Mouse (Mus musculus) neutrophil, adult 65 days (primary cell): ENCODE results near the gene Syncrip. TPM values are rescaled to one million over a fixed set of nuclear protein-coding genes. Genes with fewer than 3 reads are reported as not detected.

Experiments
- total RNA-seq: library from RNA; stranded (reverse); gene quantifications from 2 replicates; pipeline ENCODE4 v1.2.4, GENCODE M21; 2023

The Syncrip gene
- total RNA-seq, result 46.2 and 55.8 TPM in 2 replicates

DNA sequence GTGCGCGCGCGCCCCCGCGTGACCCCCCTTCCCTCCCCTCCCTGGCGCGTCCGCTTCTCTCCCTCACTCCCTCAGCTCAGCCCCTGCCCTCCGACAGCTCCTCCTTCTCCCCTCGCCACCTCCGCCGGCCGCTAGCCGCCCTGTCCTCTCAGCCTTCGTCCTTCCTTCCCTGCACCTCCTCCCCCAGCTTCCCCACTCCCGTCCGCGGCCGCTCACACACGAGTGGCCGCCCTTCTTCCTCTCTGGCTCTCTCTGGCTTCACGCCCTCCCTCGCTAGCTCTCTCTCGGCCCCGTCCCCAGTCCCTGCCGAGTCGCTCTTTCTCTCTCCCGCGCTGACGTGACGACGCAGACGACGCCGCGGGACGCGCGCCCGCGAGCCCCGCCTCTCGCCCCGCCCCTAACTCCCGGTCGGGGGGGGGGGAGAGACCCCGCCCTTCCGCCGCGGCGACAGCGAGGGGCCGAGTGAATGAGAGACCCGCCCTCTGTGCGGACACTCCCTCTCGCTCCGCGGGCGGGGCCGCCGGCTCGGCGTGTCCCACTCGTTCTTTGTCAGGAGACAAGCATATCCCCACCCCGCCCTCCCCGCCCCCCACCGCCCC, at the start of gene Syncrip:
TSS of gene Syncrip (minus strand) at position 345 of the 599 bp plus-strand sequence.

DNA sequence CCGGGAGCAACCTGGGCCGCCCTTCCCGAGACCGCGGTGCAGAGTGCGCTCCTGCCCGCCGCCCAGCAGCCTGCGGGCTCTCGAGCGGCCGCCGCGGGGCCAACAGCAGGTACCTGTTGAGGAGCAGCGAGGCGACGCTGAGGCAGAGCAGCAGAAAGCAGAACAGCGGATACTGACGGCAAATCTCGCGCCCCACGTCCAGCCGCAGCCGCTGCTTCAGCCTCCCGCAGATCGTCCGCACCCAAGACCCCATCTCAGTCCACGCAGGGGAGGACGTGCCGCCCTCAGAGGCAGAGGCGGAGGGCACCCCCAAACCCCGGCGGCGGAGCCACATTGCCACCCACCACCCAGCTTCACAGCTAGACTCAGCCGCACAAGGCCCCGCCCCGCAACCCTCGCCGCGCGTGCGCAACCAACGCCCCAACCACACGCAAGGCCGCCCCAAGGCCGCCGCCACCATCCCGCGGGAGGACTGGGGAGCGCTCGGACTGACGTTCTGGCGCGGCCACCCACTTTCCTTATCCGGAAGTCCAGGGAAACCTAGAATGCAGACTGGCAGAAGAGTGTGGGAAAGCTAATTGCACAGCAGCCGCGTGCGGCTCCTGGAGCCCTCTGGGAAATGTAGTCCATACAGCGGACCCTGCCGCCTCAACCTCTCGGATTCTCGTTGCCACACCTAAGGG, 43.7 kb downstream of the Syncrip start, which contains the start of gene Snx14:
TSS of gene Snx14 (minus strand) at position 404 of the 683 bp plus-strand sequence.

Other genes starting within 250 kb of the Syncrip start
- gene Nt5e, start 155.4 kb downstream of the Syncrip start, total RNA-seq, result 96.1 and 132 TPM in 2 replicates
- gene Snx14, start 43.6 kb downstream of the Syncrip start, total RNA-seq, result 15.8 and 17.7 TPM in 2 replicates
- gene Gm20537, start 26.0 kb downstream of the Syncrip start, total RNA-seq, result not detected in 2 replicates
- 8.1 and 11.3 TPM in 2 replicates for gene Zfp949, start 65.4 kb upstream of the Syncrip start, total RNA-seq
- gene Trim43a, start 98.3 kb upstream of the Syncrip start, total RNA-seq, result not detected in 2 replicates
- gene Mthfsl, start 237.7 kb upstream of the Syncrip start, total RNA-seq, result 58.2 and 61.1 TPM in 2 replicates
- gene Bcl2a1d, start 249.3 kb upstream of the Syncrip start, total RNA-seq, result 3.1 and 4.8 TPM in 2 replicates